Mouse (Mus musculus): ENCODE measurements around the gene Gucy2g.

Gucy2g gene

GRCm38 (mm10) chr19:55241186-55241645 lies at the start of gene Gucy2g:
Gene Gucy2g (minus strand): TSS chr19:55241236.
- in situ Hi-C loops (cut with MseI, MboI), result no loop called here

DNA sequence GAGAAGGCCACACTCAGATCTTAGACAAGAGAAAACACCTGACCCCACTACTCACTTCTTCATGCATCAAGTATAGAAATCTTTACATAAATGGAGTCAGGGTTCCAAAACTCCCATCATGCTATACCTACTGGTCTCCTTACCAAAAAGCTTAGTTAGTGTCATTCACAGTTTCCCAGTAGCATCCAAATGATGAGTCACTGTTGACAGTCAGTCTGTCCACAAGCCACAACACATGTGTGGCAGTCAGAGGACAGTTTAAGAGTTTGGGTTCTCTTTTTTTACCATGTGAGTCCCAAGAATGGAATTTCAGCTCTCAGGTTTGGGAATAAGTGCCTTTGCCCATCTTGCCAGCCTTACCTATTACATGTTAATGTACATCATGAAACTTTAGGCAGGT lies 47.9 kb upstream of the Gucy2g start:
- in situ Hi-C loops (cut with MseI, MboI), result no loop called here

DNA sequence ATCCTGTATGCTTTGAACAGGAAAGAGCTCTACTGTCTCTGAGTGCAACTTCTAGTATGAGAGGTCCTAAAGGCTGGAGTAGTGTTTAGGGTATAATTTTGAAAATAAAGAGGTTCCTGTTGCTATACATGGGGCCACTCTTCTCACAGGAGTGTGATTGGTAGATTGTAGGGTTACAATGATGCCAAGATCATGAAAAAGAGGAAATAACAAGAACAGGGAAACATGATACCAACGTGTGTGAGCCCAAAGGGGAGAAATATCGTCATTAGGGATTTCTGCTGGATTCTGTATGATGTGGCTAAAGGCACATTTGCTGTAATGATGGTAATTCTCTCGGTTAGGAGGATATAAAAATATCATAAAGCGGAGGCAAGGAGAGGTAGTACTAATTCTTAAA lies 45.0 kb upstream of the Gucy2g start:
- in situ Hi-C loops (cut with MseI, MboI), result no loop called here

GRCm38 (mm10) chr19:55284093-55284492 lies 43.1 kb upstream of the Gucy2g start:
- in situ Hi-C loops (cut with MseI, MboI), result no loop called here

DNA sequence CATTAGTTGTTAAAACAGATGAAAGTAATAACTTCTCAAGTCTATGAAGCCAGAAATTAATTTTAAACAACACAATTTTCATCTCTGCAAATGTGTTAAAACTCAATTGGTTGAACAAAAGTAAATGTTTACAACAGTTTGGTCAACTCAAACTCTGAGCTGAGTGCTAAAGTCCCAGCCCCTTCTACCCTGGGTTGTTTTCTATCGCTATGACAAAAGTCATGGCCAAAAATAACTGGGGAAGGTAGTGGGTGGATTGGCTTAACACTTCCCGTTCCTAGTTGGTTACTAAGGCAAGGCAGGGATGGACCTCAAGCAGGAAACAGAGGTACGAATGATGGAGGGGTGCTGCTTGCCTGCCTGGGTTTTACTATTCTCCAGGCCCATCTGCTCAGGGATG lies 35.7 kb upstream of the Gucy2g start:
- in situ Hi-C loops (cut with MseI, MboI), result no loop called here

GRCm38 (mm10) chr19:55276100-55276499 lies 35.1 kb upstream of the Gucy2g start:
- in situ Hi-C loops (cut with MseI, MboI), result no loop called here

DNA sequence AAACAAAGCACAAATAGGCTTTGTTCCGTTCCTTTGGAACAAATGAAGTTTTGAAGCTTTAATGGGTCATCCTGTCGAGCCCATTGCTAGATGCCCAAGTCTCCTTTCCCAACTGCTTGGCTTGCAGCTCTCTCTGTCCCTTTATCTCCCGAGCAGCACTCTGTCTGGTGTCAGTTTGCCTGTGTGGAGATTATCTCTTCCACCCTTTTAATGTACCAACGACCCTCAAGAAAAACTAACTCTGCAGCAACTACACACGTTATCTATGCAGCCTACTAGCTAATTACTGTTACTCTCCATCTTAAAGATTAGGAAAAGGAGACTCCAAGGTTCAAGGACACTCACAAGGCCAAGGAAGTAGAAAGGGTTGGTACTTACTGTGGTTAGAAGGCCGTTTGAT lies 32.3 kb upstream of the Gucy2g start:
- in situ Hi-C loops (cut with MseI, MboI), result no loop called here

DNA sequence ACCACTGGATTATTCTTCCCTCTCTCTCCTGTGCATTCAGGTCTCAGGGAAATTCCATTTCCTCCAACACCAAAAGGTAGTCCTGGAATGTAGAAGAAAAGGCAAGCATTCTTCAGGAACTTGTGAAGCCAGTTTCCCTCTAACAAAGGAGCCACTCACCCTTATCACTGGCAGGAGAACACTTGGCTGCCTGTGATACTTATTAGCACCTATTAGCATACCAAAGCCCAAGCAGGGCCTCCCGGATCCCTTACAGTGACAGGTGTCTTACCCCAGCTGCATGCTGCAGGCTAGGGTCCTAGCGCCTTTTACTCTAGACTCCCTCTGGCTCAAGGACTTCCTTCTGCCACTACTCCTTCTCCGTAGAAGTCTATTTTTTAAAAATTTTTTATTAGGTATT lies 30.4 kb upstream of the Gucy2g start:
- in situ Hi-C loops (cut with MseI, MboI), result no loop called here

DNA sequence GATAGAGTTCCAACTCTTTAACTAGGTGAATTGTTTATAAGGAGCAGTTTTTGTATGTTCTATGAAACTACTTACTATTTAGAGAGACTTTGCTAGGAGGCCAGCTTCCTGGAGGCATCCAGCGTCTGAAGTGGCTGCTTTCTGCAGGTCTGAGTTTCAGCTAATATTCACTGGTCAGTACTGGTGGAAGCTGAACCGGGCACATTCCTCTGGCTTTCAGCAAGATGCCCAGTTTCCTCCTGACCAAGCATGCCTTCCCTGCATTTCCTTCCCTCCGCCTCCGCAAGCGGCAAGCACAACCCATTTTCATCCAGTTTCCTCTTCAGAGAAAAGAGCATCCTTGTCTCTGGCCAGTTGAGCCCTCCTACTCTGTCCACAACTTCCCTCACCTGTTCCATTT lies 28.0 kb upstream of the Gucy2g start:
- in situ Hi-C loops (cut with MseI, MboI), result no loop called here

GRCm38 (mm10) chr19:55268150-55268549 lies 27.1 kb upstream of the Gucy2g start:
- in situ Hi-C loops (cut with MseI, MboI), result no loop called here

- in situ Hi-C loops (cut with MseI, MboI), result no loop called here
These were observed 25.8 kb upstream of the Gucy2g start for GRCm38 (mm10) chr19:55266786-55267185.

DNA sequence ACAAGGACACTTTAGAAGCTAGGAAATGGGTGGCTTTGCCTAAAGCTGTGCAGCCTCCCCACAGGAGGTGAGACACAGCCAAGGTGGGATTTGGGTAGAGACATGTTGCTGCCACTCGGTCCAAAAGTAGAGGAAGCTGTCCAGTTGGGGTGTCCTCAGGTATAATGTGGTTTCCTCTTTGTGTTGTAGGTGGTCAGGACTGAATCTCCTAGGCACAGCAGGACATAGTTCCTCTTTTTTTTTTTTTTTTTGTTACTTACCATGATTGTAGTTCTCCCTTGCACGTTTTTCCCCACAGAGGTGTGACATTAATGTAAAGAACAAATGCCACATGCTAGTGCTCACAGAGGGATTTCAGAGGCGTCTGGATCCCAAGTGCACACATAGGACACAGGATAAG lies 24.2 kb upstream of the Gucy2g start:
- in situ Hi-C loops (cut with MseI, MboI), result no loop called here

- in situ Hi-C loops (cut with MseI, MboI), result no loop called here
These were observed 19.6 kb upstream of the Gucy2g start for GRCm38 (mm10) chr19:55260389-55261184.

DNA sequence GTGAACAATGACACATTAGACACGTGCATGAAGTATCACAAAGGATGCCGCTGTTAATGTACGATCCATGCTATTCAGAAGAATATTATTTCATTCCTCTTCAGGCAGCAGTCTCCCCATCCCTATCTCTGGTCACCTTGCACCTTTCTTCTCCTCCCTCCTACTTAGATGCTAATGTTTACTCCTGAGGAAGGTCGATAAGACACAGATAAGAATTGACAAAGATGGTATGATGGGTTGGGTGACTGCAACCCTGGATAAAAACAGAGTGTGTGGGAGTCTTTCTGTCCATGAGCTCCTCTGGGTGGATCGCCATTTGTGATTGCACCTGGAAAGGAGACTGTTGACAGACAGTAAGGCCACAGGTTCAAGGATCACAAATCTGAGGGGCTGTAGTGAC lies 17.5 kb upstream of the Gucy2g start:
- in situ Hi-C loops (cut with MseI, MboI), result no loop called here

GRCm38 (mm10) chr19:55257656-55258375 lies 16.8 kb upstream of the Gucy2g start:
- in situ Hi-C loops (cut with MseI, MboI), result no loop called here

- in situ Hi-C loops (cut with MseI, MboI), result no loop called here
These were observed 15.1 kb upstream of the Gucy2g start for GRCm38 (mm10) chr19:55256156-55256555.

DNA sequence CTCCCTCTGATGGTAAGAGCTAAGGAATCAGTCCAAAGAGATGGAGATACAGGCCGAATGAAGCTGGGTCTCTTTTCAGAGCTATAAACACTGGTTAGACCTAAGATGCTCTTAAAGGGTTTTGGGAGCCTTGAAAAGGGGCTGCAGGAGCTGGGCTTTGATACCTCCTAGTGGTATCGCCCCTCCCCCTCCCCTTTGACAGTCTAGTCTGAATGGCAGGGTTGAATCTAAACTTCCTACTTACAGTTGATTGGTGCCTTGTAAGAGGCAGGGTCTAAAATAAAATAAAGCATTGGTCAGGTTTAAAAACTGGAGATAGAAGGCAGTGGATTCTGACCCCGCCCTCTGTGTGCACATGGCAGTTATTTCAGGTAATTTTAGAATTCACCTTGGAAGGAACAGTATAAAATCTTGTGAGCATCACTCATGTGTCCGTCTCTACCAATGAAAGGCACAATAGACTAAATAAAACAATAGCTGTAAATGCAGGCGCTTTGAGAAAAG lies 13.5 kb upstream of the Gucy2g start:
- in situ Hi-C loops (cut with MseI, MboI), result no loop called here

- in situ Hi-C loops (cut with MseI, MboI), result no loop called here
These were observed 12.8 kb upstream of the Gucy2g start for GRCm38 (mm10) chr19:55253570-55254441.

DNA sequence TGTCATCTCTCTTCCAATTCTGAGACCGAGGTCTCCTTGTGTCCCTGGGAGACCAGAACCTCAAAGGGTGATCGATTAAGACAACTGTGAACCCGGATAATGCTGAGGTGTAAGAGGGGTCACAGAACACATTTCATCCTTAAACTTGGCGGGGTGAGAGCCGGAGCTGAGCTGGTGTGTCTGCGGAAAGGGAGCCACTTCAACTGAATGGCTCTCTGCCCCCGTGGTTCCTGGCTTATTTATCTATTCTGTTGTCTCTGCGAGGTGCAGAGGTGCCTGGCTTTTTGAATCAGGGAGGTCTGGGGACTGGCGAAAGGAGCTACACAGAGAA lies 12.2 kb upstream of the Gucy2g start:
- in situ Hi-C loops (cut with MseI, MboI), result no loop called here

DNA sequence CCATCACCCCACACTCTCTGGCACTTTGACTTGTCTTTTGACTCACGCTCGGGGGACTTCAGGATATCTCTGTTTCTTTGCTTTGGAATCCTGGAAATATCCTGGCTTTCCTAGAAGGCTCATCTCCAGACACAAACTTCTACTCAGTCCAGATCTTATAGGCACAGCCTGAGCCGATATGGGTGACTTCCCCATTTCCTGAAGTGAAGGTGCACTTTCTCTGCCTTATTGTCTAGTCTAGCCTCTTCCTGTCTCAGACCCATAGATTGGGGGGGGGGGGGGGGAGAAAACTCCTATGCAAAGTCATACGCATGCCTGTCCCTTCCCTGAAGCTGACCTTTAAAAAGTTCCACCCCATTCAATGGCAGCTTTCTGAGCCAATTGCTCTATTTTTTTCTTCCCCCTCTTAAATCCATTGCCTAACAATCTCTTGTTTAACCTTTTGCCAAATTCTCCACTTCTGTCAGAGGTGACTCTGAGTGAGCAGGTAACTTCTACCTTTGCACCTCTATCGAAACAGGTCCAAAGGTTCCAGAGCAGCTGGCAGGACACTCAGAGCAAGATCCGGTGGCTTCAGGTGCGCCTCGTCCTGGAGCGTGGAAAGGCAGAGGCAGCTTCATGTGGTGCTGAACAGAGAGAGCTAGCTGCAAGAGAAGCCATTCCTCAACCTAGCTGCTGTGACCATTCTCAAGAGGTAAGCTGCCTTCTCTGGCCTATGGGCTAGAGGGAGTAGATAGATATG lies 10.5 kb upstream of the Gucy2g start, which contains the start of gene Acsl5:
Acsl5 (plus strand) TSS at position 556 of the 742 bp plus-strand sequence.
- in situ Hi-C loops (cut with MseI, MboI), result no loop called here

GRCm38 (mm10) chr19:55250451-55250850 lies 9.4 kb upstream of the Gucy2g start:
- in situ Hi-C loops (cut with MseI, MboI), result no loop called here
